Mouse (Mus musculus) stomach, embryonic 14.5 days (tissue): Measurements from ENCODE around the gene Gas7. TPM values are rescaled to one million over a fixed set of nuclear protein-coding genes. Genes with fewer than 3 reads are reported as not detected.

ENCODE experiments used
- ATAC-seq: fragments of 200-750 bp; cut with Nextera tagmentation; 2 replicates; pipeline ENCODE4 v1.8.0; 2017; ENCODE audit warnings: low read depth, moderate TSS enrichment; ENCODE audit not compliant: insufficient number of reproducible peaks, insufficient read depth, low FRiP score
- H3K27ac ChIP-seq: fragments of 300-500 bp; sonication (generic); 2 replicates; pipeline ENCODE4 v1.5.1; 2014; ENCODE audit warnings: mild to moderate bottlenecking, low read length, moderate library complexity, mixed read lengths
- H3K27me3 ChIP-seq: fragments of 300-500 bp; sonication (generic); 2 replicates; pipeline ENCODE4 v1.6.1; 2014; ENCODE audit warnings: low read length, control low read depth, mixed read lengths; ENCODE audit not compliant: control insufficient read depth, insufficient read depth
- H3K36me3 ChIP-seq: fragments of 300-500 bp; sonication (generic); 2 replicates; pipeline ENCODE4 v1.6.1; 2014; ENCODE audit warnings: mild to moderate bottlenecking, control low read depth, low read length, moderate library complexity, mixed read lengths; ENCODE audit not compliant: control insufficient read depth, insufficient read depth
- H3K4me1 ChIP-seq: fragments of 300-500 bp; sonication (generic); 2 replicates; pipeline ENCODE4 v1.6.1; 2014; ENCODE audit warnings: low read length, control low read depth, mixed read lengths; ENCODE audit not compliant: control insufficient read depth, insufficient read depth
- H3K4me2 ChIP-seq: fragments of 300-500 bp; sonication (generic); replicated peaks from 2 replicates; pipeline ENCODE4 v1.6.1; 2014; ENCODE audit warnings: low read depth, low read length, control low read depth
- H3K4me3 ChIP-seq: fragments of 300-500 bp; sonication (generic); 2 replicates; pipeline ENCODE4 v1.5.1; 2014; ENCODE audit warnings: low read depth, low read length, control low read depth
- H3K9ac ChIP-seq: fragments of 300-500 bp; sonication (generic); replicated peaks from 2 replicates; pipeline ENCODE4 v1.6.1; 2014; ENCODE audit warnings: low read depth, mild to moderate bottlenecking, control low read depth, low read length, moderate library complexity, mixed read lengths
- H3K9me3 ChIP-seq: fragments of 300-500 bp; sonication (generic); 2 replicates; pipeline ENCODE4 v1.6.1; 2016; ENCODE audit warnings: low read depth, low read length, control low read depth; ENCODE audit not compliant: control insufficient read depth
- WGBS: fragments of 180-500 bp; shearing (Covaris S2); extraction: QIAGEN DNeasy Blood & Tissue Kit; methylation state at CpG from one replicate; pipeline ENCODE4 v1.1.7; 2014; 5-methylcytosine and 5-hydroxymethylcytosine counted together
- polyA plus RNA-seq: library from polyadenylated mRNA; unstranded; fragments of >200 nt; fragmentation: Nextera tagmentation; extraction: Ambion mirVana; gene quantifications from 2 replicates; pipeline ENCODE4 v1.2.1, GENCODE M21; 2014

Gene Gas7
- polyA plus RNA-seq, 1 experiment from 2014 or later, result 15.6 TPM

DNA sequence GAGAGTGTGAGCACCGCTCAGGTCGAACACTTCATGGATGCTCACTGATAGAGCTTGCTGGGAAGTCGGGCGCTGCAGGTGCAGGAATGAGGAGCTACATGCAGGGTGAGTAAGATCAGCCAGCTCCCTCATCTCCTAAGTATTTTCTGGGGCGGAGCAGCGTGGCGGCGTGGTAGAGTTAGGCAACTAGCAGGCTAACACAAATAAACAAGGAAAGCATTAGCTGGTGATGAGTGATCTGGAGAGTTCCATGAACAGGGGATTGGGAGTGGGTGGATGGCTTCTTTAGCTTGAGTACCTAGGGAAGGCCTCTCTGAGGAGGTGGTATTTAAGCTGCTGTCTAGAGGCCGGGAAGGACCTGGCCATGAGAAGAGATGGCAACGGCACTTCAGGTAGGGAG lies 77.5 kb downstream of the Gas7 start:
- Histone ChIP-seq H3K4me3 (no peak overlapping the region), H3K27me3 (no peaks in the 10 kb centered on the region), H3K4me2 (no peak overlapping the region), H3K9me3 (no peaks in the 10 kb centered on the region), H3K27ac (no peak overlapping the region), H3K36me3 (no peaks in the 10 kb centered on the region), H3K9ac (no peak overlapping the region), H3K4me1 (no peaks in the 10 kb centered on the region)
- ATAC-seq, result no peak
- WGBS, result 64% methylated on average over 10 of the region's 10 CpGs

- H3K9me3 ChIP-seq, result no peaks in the 10 kb centered on the region
- no peak overlapping the region for H3K27ac ChIP-seq
- H3K4me2 ChIP-seq, result no peak overlapping the region
- H3K36me3 ChIP-seq, result no peaks in the 10 kb centered on the region
- H3K4me1 ChIP-seq, result no peaks in the 10 kb centered on the region
- no peak for ATAC-seq
- H3K27me3 ChIP-seq, result no peaks in the 10 kb centered on the region
- 77% methylated on average over 6 of the region's 6 CpGs for WGBS
- H3K4me3 ChIP-seq, result no peak overlapping the region
- H3K9ac ChIP-seq, result no peak overlapping the region
Measured at GRCm38 (mm10) chr11:67533151-67533550, 77.9 kb downstream of the Gas7 start.

DNA sequence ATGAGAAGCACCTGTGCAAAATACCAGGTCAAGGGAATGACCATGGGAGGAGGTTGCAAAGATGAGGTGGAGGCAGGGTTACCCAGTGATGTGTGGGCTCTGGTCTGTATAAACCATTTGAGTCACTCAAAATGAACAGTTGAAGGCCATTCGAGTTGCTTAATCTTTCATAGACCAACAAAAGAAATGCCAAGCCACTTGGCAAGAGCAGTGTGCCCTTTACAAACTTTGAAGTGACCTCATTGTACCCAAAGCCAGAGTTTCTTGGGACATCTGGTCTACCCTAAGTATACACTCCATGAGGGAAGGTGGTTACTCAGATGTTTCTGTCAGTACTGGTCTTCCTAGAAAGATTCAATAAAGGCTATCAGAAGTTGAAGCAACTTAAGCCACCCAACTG lies 80.5 kb downstream of the Gas7 start:
- Histone ChIP-seq H3K4me2 (no peak overlapping the region), H3K9me3 (no peaks in the 10 kb centered on the region), H3K27ac (no peak overlapping the region), H3K9ac (no peak overlapping the region), H3K27me3 (no peaks in the 10 kb centered on the region), H3K36me3 (no peaks in the 10 kb centered on the region), H3K4me3 (no peak overlapping the region), H3K4me1 (peaks cover 4% of the 10 kb centered on the region)
- ATAC-seq, result no peak
- WGBS, result 90% methylated on average over 1 of the region's 1 CpGs

DNA sequence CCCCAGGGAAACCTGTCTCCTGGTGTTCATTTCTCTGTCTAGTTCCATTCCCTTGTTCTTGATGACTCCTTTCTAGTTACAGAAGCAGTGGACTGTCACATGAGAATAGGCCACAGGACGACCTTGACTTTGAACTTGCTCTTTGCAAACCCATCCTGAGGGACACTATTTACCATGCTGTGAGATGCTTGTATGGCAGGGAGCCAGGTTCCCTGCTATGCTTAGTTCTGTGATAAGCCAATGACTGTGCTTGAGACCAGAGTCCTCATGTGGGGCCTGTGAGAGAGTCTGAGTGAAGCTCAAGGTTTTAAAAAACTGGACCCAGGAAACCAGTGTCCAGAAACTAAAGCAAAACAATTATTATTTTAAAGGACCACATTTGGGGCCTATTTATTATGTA lies 81.2 kb downstream of the Gas7 start:
- WGBS, result 83% methylated on average over 1 of the region's 1 CpGs
- no peak overlapping the region for H3K4me2 ChIP-seq
- no peak overlapping the region for H3K9ac ChIP-seq
- H3K27me3 ChIP-seq, result no peaks in the 10 kb centered on the region
- H3K9me3 ChIP-seq, result no peaks in the 10 kb centered on the region
- no peaks in the 10 kb centered on the region for H3K36me3 ChIP-seq
- H3K4me1 ChIP-seq, result peaks cover 4% of the 10 kb centered on the region
- no peak overlapping the region for H3K27ac ChIP-seq
- ATAC-seq, result no peak
- H3K4me3 ChIP-seq, result no peak overlapping the region

DNA sequence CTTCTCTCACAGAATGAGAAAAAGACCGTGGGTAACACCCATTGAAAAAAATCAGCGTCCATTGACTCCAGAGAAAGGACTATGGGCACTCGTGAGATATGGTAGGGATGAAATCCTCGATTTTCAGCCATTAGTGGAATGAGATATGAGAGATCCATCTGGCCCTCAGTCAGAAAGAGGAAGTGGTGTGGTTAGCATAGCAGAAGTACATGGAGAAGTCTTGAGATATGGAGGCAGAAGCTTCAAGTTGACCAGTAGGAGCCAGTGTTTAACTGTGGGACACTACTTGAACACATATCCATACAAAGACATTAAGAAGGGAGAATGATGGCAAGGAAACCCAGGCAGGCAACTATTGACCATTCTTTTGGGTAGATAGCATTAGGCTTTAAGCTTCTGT lies 82.1 kb downstream of the Gas7 start:
- 85% methylated on average over 4 of the region's 4 CpGs for WGBS
- H3K27me3 ChIP-seq, result no peaks in the 10 kb centered on the region
- peaks cover 4% of the 10 kb centered on the region for H3K4me1 ChIP-seq

GRCm38 (mm10) chr11:67538557-67538956 lies 83.3 kb downstream of the Gas7 start:
- peak; percentile 58; the same call in 1 of the 2 replicates for ATAC-seq
- Histone ChIP-seq H3K4me3 (no peak overlapping the region), H3K4me2 (no peak overlapping the region), H3K9me3 (no peaks in the 10 kb centered on the region), H3K4me1 (peaks cover 4% of the 10 kb centered on the region), H3K27ac (no peak overlapping the region), H3K36me3 (no peaks in the 10 kb centered on the region), H3K27me3 (no peaks in the 10 kb centered on the region), H3K9ac (no peak overlapping the region)
- 66% methylated on average over 6 of the region's 6 CpGs for WGBS

More for the DNA sequence above, 82.1 kb downstream of the Gas7 start:
- no peak overlapping the region for H3K9ac ChIP-seq
- no peak overlapping the region for H3K4me3 ChIP-seq
- no peak overlapping the region for H3K27ac ChIP-seq
- no peak overlapping the region for H3K4me2 ChIP-seq
- H3K36me3 ChIP-seq, result no peaks in the 10 kb centered on the region
- H3K9me3 ChIP-seq, result no peaks in the 10 kb centered on the region
- no peak for ATAC-seq

- Histone ChIP-seq H3K9ac (no peak overlapping the region), H3K4me1 (peaks cover 17% of the 10 kb centered on the region), H3K4me3 (no peak overlapping the region), H3K27me3 (no peaks in the 10 kb centered on the region), H3K27ac (peak overlapping the region; percentile 7; the same call in 1 of the 2 replicates), H3K9me3 (no peaks in the 10 kb centered on the region), H3K4me2 (no peak overlapping the region), H3K36me3 (no peaks in the 10 kb centered on the region)
- 12% methylated on average over 11 of the region's 11 CpGs for WGBS
- peak; percentile 49; the same call in 1 of the 2 replicates for ATAC-seq
Measured at GRCm38 (mm10) chr11:67544656-67545432, 89.6 kb downstream of the Gas7 start.

DNA sequence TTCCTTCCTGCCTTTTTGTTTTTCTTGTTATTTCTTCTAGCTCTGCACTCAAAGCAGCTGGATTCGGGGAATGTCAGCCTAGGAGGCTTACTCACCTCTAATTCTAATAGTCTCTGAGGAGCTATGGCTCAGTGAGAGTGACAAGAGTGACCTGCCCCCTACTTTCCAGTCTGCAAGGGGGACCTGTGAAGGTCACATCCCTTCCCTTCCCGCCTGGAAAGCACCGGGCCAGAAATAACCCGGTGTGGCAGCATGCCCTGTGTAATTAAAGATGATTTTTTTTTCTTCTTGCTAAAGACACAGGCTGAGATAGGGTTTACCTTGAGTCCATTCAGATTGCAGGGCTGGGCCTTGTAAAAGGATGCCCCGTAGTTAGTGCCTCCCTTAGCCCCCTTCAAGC lies 91.3 kb downstream of the Gas7 start:
- no peaks in the 10 kb centered on the region for H3K27me3 ChIP-seq
- no peak overlapping the region for H3K4me2 ChIP-seq
- no peak overlapping the region for H3K27ac ChIP-seq
- H3K36me3 ChIP-seq, result no peaks in the 10 kb centered on the region
- H3K9ac ChIP-seq, result no peak overlapping the region
- no peak overlapping the region for H3K4me3 ChIP-seq
- H3K9me3 ChIP-seq, result no peaks in the 10 kb centered on the region
- no peak for ATAC-seq
- whole genome bisulfite sequencing, result 42% methylated on average over 5 of the region's 5 CpGs
- peaks cover 22% of the 10 kb centered on the region for H3K4me1 ChIP-seq

GRCm38 (mm10) chr11:67549306-67549705 lies 94.1 kb downstream of the Gas7 start:
- ATAC-seq, result 0 out of 2 replicates have a peak, but pooled peaks have one; percentile 49
- H3K36me3 ChIP-seq, result no peaks in the 10 kb centered on the region
- 86% methylated on average over 4 of the region's 4 CpGs for WGBS

More at GRCm38 (mm10) chr11:67549306-67549705, 94.1 kb downstream of the Gas7 start:
- H3K9ac ChIP-seq, result no peak overlapping the region
- no peak overlapping the region for H3K4me3 ChIP-seq
- no peak overlapping the region for H3K27ac ChIP-seq
- no peak overlapping the region for H3K4me2 ChIP-seq
- H3K27me3 ChIP-seq, result no peaks in the 10 kb centered on the region
- no peaks in the 10 kb centered on the region for H3K9me3 ChIP-seq
- H3K4me1 ChIP-seq, result peaks cover 22% of the 10 kb centered on the region
